Mouse (Mus musculus) layer of hippocampus, adult 18-20 months (tissue): ENCODE data around the gene Fam45a. TPM values are rescaled to one million over a fixed set of nuclear protein-coding genes. Genes with fewer than 3 reads are reported as not detected.

Source experiments
- DNase-seq, 2 experiments: peaks; one replicate each; pipeline ENCODE4 v3.0.0; 2022; ENCODE audit warnings: low spot score in 2 of 2
- long read RNA-seq: library from polyadenylated mRNA; stranded (forward); transcript quantifications from one replicate; pipeline ENCODE4 v2.0.0, GENCODE M21; 2021
- total RNA-seq, 2 experiments: library from RNA; stranded (reverse); gene quantifications; 2 replicates each; pipeline ENCODE4 v1.2.3; 2021

Fam45a gene
- 10 to 100 TPM; 44.5 to 45.3 TPM for total RNA-seq
- long read RNA-seq, transcript Fam45a-202 (8 exons, 2,267 nt): major isoform, 21 of 52 reads
- long read RNA-seq, transcript Fam45a-201 (9 exons, 2,307 nt): minor isoform, 17 of 52 reads
- long read RNA-seq, partial matches to known transcripts: 0 of 52 reads
- long read RNA-seq, other reads (novel, unspliced or antisense): 14 of 52 reads

- DNase-seq: peak; percentile 84 to 93
These were observed at the start of gene Fam45a for GRCm38 (mm10) chr19:60811098-60812035. Fam45a (plus strand) TSS chr19:60811585.

DNA sequence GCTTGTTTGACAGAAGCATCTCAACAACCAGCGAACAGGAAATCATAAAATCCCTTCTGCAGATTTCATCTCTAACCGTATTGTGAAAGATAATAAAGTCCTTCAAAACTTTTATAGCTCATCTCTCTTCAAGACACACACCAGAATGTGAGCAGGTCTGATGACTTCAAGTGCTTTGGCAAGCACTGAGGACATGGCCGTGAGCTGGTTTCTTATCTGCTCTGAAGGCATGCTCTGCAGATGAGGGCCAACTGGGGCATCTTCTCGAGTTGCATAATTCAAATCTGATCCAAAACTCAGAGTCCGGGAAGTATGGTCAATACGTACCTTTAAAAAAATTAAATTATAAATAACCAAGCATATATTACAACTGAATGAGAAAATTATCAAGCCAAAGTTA, 38.0 kb upstream of the Fam45a start:
- no peak for DNase-seq

- no peak for DNase-seq
These were observed 29.4 kb upstream of the Fam45a start for GRCm38 (mm10) chr19:60782034-60782433.

DNA sequence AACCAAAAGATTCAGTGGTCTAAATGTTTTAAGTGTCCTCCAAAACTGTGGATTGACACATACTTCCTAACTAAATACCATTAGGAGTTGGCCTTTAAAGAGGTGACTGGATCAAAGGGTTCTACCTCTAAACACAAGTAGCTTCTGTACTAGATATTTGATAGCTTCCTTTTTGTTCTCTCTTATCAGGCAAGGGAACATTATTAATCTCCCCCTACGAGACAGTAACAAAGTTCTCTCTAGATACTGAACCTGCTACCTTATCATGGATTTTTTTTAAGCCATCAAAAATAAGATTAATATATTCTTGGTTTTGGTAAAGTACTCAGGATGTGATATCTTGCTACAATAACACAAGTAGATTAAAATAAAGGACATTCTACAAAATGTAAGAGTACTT, 26.7 kb upstream of the Fam45a start:
- no peak for DNase-seq

- no peak for DNase-seq
These were observed 23.8 kb upstream of the Fam45a start for GRCm38 (mm10) chr19:60787465-60788150.

GRCm38 (mm10) chr19:60788214-60788960, 23.0 kb upstream of the Fam45a start:
- DNase-seq: no peak

DNA sequence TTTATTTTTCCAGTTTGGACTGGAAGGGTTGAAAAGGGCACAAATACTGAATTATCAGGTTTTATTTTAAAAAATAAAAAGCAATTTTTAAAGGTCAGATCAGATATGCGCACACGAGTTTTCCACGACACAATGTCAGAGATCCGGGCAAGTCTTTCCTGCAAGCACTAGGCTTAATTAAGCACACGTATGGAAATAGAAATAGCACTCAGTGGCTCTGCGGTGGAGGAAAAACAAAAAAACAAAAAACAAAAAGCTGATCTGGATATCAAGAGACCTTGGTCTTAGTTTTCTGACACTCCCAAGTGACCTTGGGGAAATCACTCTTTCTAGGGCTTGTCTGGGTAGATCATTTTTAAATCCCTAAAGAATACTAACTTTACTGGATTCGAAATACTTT, 21.9 kb upstream of the Fam45a start:
- DNase-seq: no peak

- peak in 1 of 2 experiments; percentile 31 for DNase-seq
These were observed 21.4 kb upstream of the Fam45a start for GRCm38 (mm10) chr19:60789919-60790506.

GRCm38 (mm10) chr19:60790551-60791161, 20.7 kb upstream of the Fam45a start, which contains the start of gene Eif3a:
Eif3a (minus strand) TSS chr19:60790658.
- DNase-seq: peak; percentile 95

GRCm38 (mm10) chr19:60791164-60791563, 20.2 kb upstream of the Fam45a start:
- DNase-seq: peak in 1 of 2 experiments; percentile 10

- DNase-seq: no peak
These were observed 18.1 kb upstream of the Fam45a start for GRCm38 (mm10) chr19:60793170-60793707.

DNA sequence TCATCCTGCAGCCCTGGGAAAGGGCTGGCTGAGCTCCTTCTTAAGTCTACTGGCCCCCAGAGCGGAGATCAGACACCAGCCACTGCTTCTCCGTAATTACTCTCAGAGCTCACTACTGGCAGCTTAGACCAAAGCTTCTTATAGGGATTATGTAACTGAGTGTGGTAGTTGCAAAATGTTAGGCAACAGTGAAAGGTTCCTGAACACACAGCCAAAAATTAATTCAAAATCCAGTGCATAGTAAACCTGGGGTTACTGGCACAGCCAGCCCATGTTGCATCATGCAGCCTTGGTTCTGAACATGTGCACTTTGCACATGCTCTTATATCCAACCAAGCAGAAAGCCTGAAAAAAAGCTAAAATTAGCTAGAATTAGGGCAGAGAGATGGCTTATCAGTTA, 16.1 kb upstream of the Fam45a start:
- DNase-seq: peak in 1 of 2 experiments; percentile 67

- no peak for DNase-seq
These were observed 14.0 kb upstream of the Fam45a start for GRCm38 (mm10) chr19:60797415-60797814.

GRCm38 (mm10) chr19:60799867-60800569, 11.4 kb upstream of the Fam45a start:
- no peak for DNase-seq

DNA sequence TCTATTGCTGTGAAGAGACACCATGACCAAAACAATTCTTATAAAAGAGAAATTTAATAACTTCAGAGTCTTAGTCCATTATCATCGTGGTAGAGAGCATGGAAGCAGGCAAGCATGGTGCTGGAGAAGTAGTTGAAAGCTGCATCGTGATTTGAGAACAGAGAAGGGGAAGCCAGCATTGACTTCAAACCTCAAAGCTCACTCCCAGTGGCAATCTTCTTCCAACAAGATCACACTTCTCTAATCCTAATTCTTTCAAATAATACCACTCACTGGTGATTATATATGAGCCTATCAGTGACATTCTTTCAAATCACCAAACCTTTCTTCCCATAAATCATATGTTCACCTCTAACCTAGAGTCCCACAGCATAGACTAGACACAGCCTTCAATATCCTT, 6.5 kb upstream of the Fam45a start:
- no peak for DNase-seq

GRCm38 (mm10) chr19:60809927-60810326, 1.5 kb upstream of the Fam45a start:
- no peak for DNase-seq

GRCm38 (mm10) chr19:60812036-60812389, 628 bp downstream of the Fam45a start:
- DNase-seq: no peak

DNA sequence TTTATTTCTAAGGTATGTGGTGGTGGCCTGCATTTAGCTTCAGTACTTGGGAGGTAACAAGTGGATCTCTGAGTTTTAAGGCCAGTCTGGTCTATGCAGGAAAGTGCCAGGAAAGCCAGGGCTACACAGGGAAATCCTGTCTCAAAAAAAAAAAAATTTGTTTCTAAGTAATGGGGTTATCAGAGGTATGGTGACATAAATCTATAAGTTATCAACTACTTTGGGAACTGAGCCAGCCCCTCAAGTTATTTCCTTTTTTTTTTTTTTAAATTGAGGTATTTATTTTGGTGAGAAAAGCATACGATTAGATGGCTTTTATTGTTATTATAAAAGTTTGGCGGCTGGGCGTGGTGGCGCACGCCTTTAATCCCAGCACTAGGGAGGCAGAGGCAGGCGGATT, 1.7 kb downstream of the Fam45a start:
- DNase-seq: no peak

GRCm38 (mm10) chr19:60818677-60819076, 7.3 kb downstream of the Fam45a start:
- DNase-seq: no peak
